9 mouse cellular contexts compared by ENCODE assay signal in the genomic region with DNA sequence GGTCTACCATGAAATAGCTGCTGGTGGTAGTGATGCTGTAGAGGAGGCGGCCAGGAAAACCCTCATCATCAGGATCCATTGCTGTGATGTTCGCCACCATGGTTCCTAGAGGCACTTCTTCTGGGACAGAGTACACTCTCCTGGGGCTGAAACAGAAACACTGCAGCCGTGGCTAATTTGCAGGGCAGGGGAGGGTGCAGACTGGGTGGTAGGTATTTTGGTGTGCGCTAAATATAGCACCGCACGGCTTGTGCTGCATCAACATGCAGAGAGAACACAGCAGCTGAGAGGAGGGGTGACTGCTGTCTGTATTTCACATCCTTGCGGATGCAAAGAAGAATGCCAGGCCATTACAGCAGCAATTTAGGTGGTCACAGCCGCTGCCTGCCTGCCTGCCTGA. TPM values are rescaled to one million over a fixed set of nuclear protein-coding genes. Genes with fewer than 3 reads are reported as not detected.
DNase-seq lines count a peak whose midpoint lies in the region; ATAC-seq and TF ChIP-seq lines count a peak whose summit lies in the region.
"Had no signal": no experiment of that assay in that cellular context is flagged by ENCODE, and none has a peak within 500 bp of the region (broad histone marks: within the 10 kb centered on the region; RNA-seq: fewer than 3 reads in every experiment).

No protein-coding gene starts in this region.

- H3K4me3 ChIP-seq in embryonic facial prominence, embryonic 12.5 days, result no peak overlapping the region
- H3K4me3 ChIP-seq in embryonic facial prominence, embryonic 10.5 days, result no peak overlapping the region
- H3K4me3 ChIP-seq in layer of hippocampus, adult 2 months, result no peak overlapping the region
- H3K4me3 ChIP-seq in olfactory bulb, adult 2 months (ENCODE audit: insufficient read depth, low read depth, low read length), result 0 out of 2 replicates have a peak overlapping the region, but pooled peaks have one; percentile 8
- H3K4me3 ChIP-seq: limb, embryonic 12.5 days had no signal

- no peak for TF ChIP-seq CTCF in layer of hippocampus, adult 2 months (conservative IDR thresholded peaks at IDR 0.05)
- no peak for TF ChIP-seq CTCF in olfactory bulb, adult 2 months (IDR thresholded peaks at IDR 0.05; ENCODE audit: insufficient read depth, low read depth, low read length)

- no peak overlapping the region for H3K4me2 ChIP-seq in embryonic facial prominence, embryonic 12.5 days (replicated peaks)
- H3K4me2 ChIP-seq: limb, embryonic 12.5 days had no signal

- peaks cover 21% of the 10 kb centered on the region for H3K4me1 ChIP-seq in embryonic facial prominence, embryonic 12.5 days
- H3K4me1 ChIP-seq in embryonic facial prominence, embryonic 10.5 days, result peaks cover 25% of the 10 kb centered on the region
- H3K4me1 ChIP-seq in olfactory bulb, adult 2 months (ENCODE audit: control insufficient read depth, insufficient read depth, low read length), result peaks cover 41% of the 10 kb centered on the region

- H3K27me3 ChIP-seq in embryonic facial prominence, embryonic 12.5 days, result no peaks in the 10 kb centered on the region
- H3K27me3 ChIP-seq in embryonic facial prominence, embryonic 10.5 days (replicated peaks; ENCODE audit: low read depth, poor library complexity, severe bottlenecking), result peaks cover 5% of the 10 kb centered on the region
- H3K27me3 ChIP-seq: limb, embryonic 12.5 days had no signal

- TF ChIP-seq POLR2A in olfactory bulb, adult 2 months (IDR thresholded peaks at IDR 0.05; ENCODE audit: insufficient read depth, low read depth, low read length), result no peak

- H3K36me3 ChIP-seq in embryonic facial prominence, embryonic 12.5 days, result no peaks in the 10 kb centered on the region
- no peaks in the 10 kb centered on the region for H3K36me3 ChIP-seq in embryonic facial prominence, embryonic 10.5 days (replicated peaks)
- H3K36me3 ChIP-seq: limb, embryonic 12.5 days had no signal

- 38% methylated on average over 8 of the region's 8 CpGs for WGBS in embryonic facial prominence, embryonic 12.5 days
- 55% methylated on average over 8 of the region's 8 CpGs for WGBS in embryonic facial prominence, embryonic 10.5 days
- WGBS in olfactory bulb, adult 2 months, result 28% methylated on average over 8 of the region's 8 CpGs

- DNase-seq in embryonic facial prominence, embryonic 10.5 days (ENCODE audit: low spot score), result no peak
- DNase-seq in gastrocnemius, postnatal 25 days, result peak; percentile 63
- DNase-seq in layer of hippocampus, adult 2 months (ENCODE audit: low spot score in 2 of 2), result no peak
- no peak for DNase-seq in embryo, embryonic 10.5 days (ENCODE audit: low spot score)
- no peak for DNase-seq in testis, postnatal 14 days (ENCODE audit: low spot score)

- no peaks in the 10 kb centered on the region for H3K9me3 ChIP-seq in embryonic facial prominence, embryonic 12.5 days
- no peaks in the 10 kb centered on the region for H3K9me3 ChIP-seq in embryonic facial prominence, embryonic 10.5 days
- H3K9me3 ChIP-seq: limb, embryonic 12.5 days had no signal

- H3K27ac ChIP-seq in embryonic facial prominence, embryonic 12.5 days, result no peak overlapping the region
- H3K27ac ChIP-seq in embryonic facial prominence, embryonic 10.5 days (replicated peaks), result no peak overlapping the region
- H3K27ac ChIP-seq in layer of hippocampus, adult 2 months, result peak overlapping the region; percentile 73
- peak overlapping the region; percentile 74 for H3K27ac ChIP-seq in olfactory bulb, adult 2 months (ENCODE audit: insufficient read depth, low read depth, low read length)
- H3K27ac ChIP-seq: limb, embryonic 12.5 days had no signal

- 0 out of 2 replicates have a peak, but pooled peaks have one; percentile 55 for ATAC-seq in embryonic facial prominence, embryonic 12.5 days (ENCODE audit: insufficient number of reproducible peaks, insufficient read depth, low FRiP score, low TSS enrichment)
- no peak for ATAC-seq in megakaryocyte-erythroid progenitor cell, adult 5-6 weeks (replicated peaks; ENCODE audit: low FRiP score, low TSS enrichment, poor library complexity, severe bottlenecking)

- no peak overlapping the region for H3K9ac ChIP-seq in embryonic facial prominence, embryonic 12.5 days
- H3K9ac ChIP-seq: limb, embryonic 12.5 days had no signal

RNA-seq across cellular contexts. Expression of a gene that starts 31.0 kb away (rescaled TPM):
- polyA plus RNA-seq in embryonic facial prominence, embryonic 12.5 days (2016; fragmentation: Nextera tagmentation; extraction: Ambion mirVana), result not detected in 2 replicates
- polyA plus RNA-seq in embryonic facial prominence, embryonic 10.5 days (2016; fragmentation: Nextera tagmentation; extraction: Ambion mirVana), result not detected in 2 replicates
- 1 to 10 TPM in 1 of 2 experiments, under 1 TPM in 1; 0.49 to 1.3 TPM for total RNA-seq in gastrocnemius, postnatal 25 days (2021)
- 1 to 10 TPM; 2.1 to 2.7 TPM for total RNA-seq in layer of hippocampus, adult 2 months (2021)
- polyA plus RNA-seq in olfactory bulb, adult 2 months (2012; ENCODE audit: insufficient read depth, insufficient read length, low replicate concordance, missing spikeins), result not detected in 2 replicates
- not detected in 2 replicates for total RNA-seq in megakaryocyte-erythroid progenitor cell, adult 5-6 weeks (2014; fragmentation: Nextera tagmentation)
- not detected in 2 replicates for total RNA-seq in megakaryocyte-erythroid progenitor cell, adult 5-6 weeks (2017)
- polyA plus RNA-seq: limb, embryonic 12.5 days had no signal

Comparison
In these comparisons a context has a peak if more than half of its experiments do, and no peak if none do; other contexts are left out.
1. H3K27ac ChIP-seq: peak in layer of hippocampus, adult 2 months (single experiment) and olfactory bulb, adult 2 months (single experiment); none in embryonic facial prominence, embryonic 12.5 days (single experiment) and embryonic facial prominence, embryonic 10.5 days (single experiment).